Mouse (Mus musculus) forebrain, postnatal 0 days (tissue): Measurements from ENCODE around the gene Dlgap1. TPM values are rescaled to one million over a fixed set of nuclear protein-coding genes. Genes with fewer than 3 reads are reported as not detected.

ENCODE experiments used
- ATAC-seq: fragments of 200-750 bp; cut with Nextera tagmentation; 2 replicates; pipeline ENCODE4 v1.8.0; 2017; ENCODE audit warnings: mild to moderate bottlenecking, moderate library complexity
- DNase-seq: peaks from one replicate; pipeline ENCODE4 v3.0.0-alpha.2; 2015
- H3K27ac ChIP-seq: fragments of 300-500 bp; sonication (generic); 2 replicates; pipeline ENCODE4 v1.5.1; 2014; ENCODE audit warnings: low read depth, mild to moderate bottlenecking, antibody characterized with exemption, low read length, moderate library complexity, mixed read lengths
- H3K27me3 ChIP-seq: fragments of 300-500 bp; sonication (generic); 2 replicates; pipeline ENCODE4 v1.6.1; 2014; ENCODE audit warnings: mild to moderate bottlenecking, low read length, mixed read lengths; ENCODE audit not compliant: insufficient read depth
- H3K36me3 ChIP-seq: fragments of 300-500 bp; sonication (generic); 2 replicates; pipeline ENCODE4 v1.6.1; 2014; ENCODE audit warnings: mild to moderate bottlenecking, moderate library complexity; ENCODE audit not compliant: insufficient read depth
- H3K4me1 ChIP-seq: fragments of 300-500 bp; sonication (generic); 2 replicates; pipeline ENCODE4 v1.6.1; 2014; ENCODE audit warnings: antibody characterized with exemption; ENCODE audit not compliant: insufficient read depth
- H3K4me2 ChIP-seq: fragments of 300-500 bp; sonication (generic); 2 replicates; pipeline ENCODE4 v1.6.1; 2014; ENCODE audit warnings: low read depth, mild to moderate bottlenecking, moderate library complexity
- H3K4me3 ChIP-seq: fragments of 300-500 bp; sonication (generic); 2 replicates; pipeline ENCODE4 v1.5.1; 2014; ENCODE audit warnings: low read depth, low read length, mixed read lengths
- H3K9ac ChIP-seq: fragments of 300-500 bp; sonication (generic); 2 replicates; pipeline ENCODE4 v1.6.1; 2014; ENCODE audit warnings: mild to moderate bottlenecking
- H3K9me3 ChIP-seq: fragments of 300-500 bp; sonication (generic); 2 replicates; pipeline ENCODE4 v1.6.1; 2016; ENCODE audit warnings: low read length
- CTCF ChIP-seq: sonication (generic); IDR thresholded peaks from 2 replicates; pipeline ENCODE4 v1.5.1; 2016; ENCODE audit warnings: antibody characterized with exemption, control low read depth, low read depth
- WGBS: fragments of 180-500 bp; shearing (Covaris S2); extraction: QIAGEN DNeasy Blood & Tissue Kit; methylation state at CpG from one replicate; pipeline ENCODE4 v1.1.7; 2014; 5-methylcytosine and 5-hydroxymethylcytosine counted together
- polyA plus RNA-seq: library from polyadenylated mRNA; unstranded; fragments of >200 nt; fragmentation: Nextera tagmentation; extraction: Ambion mirVana; gene quantifications from 2 replicates; pipeline ENCODE4 v1.2.1, GENCODE M21; 2015
- total RNA-seq: library from RNA; depleted of rRNA; stranded (reverse); fragments of >200 nt; gene quantifications from 2 replicates; pipeline ENCODE4 v1.2.3, GENCODE M21; 2014

The Dlgap1 gene
- total and polyA plus RNA-seq, 2 experiments from 2014 or later, result 44.8 to 105 TPM

- H3K9ac ChIP-seq, result no peak overlapping the region
- no peak overlapping the region for H3K4me3 ChIP-seq
- ATAC-seq, result no peak
These were observed 781.6 kb downstream of the Dlgap1 start for GRCm38 (mm10) chr17:70750236-70751160.

GRCm38 (mm10) chr17:70751161-70751651 lies 782.3 kb downstream of the Dlgap1 start:
- no peak overlapping the region for H3K27ac ChIP-seq
- peaks cover 9% of the 10 kb centered on the region; the same call in 1 of the 2 replicates for H3K4me1 ChIP-seq
- no peaks in the 10 kb centered on the region for H3K27me3 ChIP-seq
- no peak overlapping the region for H3K9ac ChIP-seq
- no peak for TF ChIP-seq CTCF
- H3K4me3 ChIP-seq, result no peak overlapping the region
- no peaks in the 10 kb centered on the region for H3K36me3 ChIP-seq
- no peak overlapping the region for H3K4me2 ChIP-seq
- no peak for DNase-seq
- no peak for ATAC-seq
- H3K9me3 ChIP-seq, result no peaks in the 10 kb centered on the region
- WGBS, result 13% methylated on average over 19 of the region's 19 CpGs

More at GRCm38 (mm10) chr17:70750236-70751160, 781.6 kb downstream of the Dlgap1 start:
- WGBS, result 48% methylated on average over 17 of the region's 17 CpGs
- TF ChIP-seq CTCF, result no peak
- no peak for DNase-seq
- Histone ChIP-seq H3K4me1 (peaks cover 9% of the 10 kb centered on the region; the same call in 1 of the 2 replicates), H3K36me3 (no peaks in the 10 kb centered on the region), H3K9me3 (no peaks in the 10 kb centered on the region), H3K27me3 (no peaks in the 10 kb centered on the region), H3K4me2 (no peak overlapping the region), H3K27ac (no peak overlapping the region)

- Histone ChIP-seq H3K4me1 (peaks cover 9% of the 10 kb centered on the region; the same call in 1 of the 2 replicates), H3K27me3 (no peaks in the 10 kb centered on the region), H3K9ac (no peak overlapping the region), H3K4me3 (no peak overlapping the region), H3K36me3 (no peaks in the 10 kb centered on the region), H3K27ac (no peak overlapping the region), H3K4me2 (no peak overlapping the region), H3K9me3 (no peaks in the 10 kb centered on the region)
- DNase-seq (no peak), ATAC-seq (no peak)
- no peak for TF ChIP-seq CTCF
- 70% methylated on average over 6 of the region's 6 CpGs for WGBS
These were observed 782.8 kb downstream of the Dlgap1 start for GRCm38 (mm10) chr17:70751676-70752075.

GRCm38 (mm10) chr17:70753444-70754032 lies 784.7 kb downstream of the Dlgap1 start:
- Histone ChIP-seq H3K9me3 (no peaks in the 10 kb centered on the region), H3K27ac (no peak overlapping the region), H3K4me1 (no peaks in the 10 kb centered on the region), H3K4me2 (no peak overlapping the region), H3K36me3 (no peaks in the 10 kb centered on the region), H3K4me3 (no peak overlapping the region), H3K9ac (no peak overlapping the region), H3K27me3 (no peaks in the 10 kb centered on the region)
- no peak for ATAC-seq
- no peak for DNase-seq
- TF ChIP-seq CTCF, result no peak
- WGBS, result 78% methylated on average over 13 of the region's 13 CpGs

DNA sequence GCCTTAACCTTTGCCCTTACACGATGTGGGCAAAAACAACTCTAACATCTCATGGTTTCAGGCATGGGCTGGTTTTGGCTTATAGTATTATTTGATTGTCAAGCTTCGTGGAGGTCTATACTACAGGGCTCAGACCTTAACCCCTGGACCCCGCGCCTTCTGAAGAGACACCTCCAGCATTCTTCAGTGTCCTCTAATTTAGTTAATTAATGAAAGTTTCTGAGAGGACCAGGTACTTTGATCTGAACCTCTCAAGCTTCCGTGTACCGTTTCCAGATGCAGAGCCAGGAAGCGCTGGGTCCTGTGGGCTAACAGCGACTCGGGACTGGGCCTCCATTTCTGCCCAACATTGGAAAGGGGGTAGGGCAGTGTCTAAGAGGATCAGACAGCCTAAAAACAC lies 785.2 kb downstream of the Dlgap1 start:
- Histone ChIP-seq H3K4me2 (no peak overlapping the region), H3K9me3 (no peaks in the 10 kb centered on the region), H3K27ac (no peak overlapping the region), H3K36me3 (no peaks in the 10 kb centered on the region), H3K27me3 (no peaks in the 10 kb centered on the region), H3K4me1 (no peaks in the 10 kb centered on the region), H3K9ac (no peak overlapping the region), H3K4me3 (no peak overlapping the region)
- ATAC-seq (no peak), DNase-seq (no peak)
- TF ChIP-seq CTCF, result no peak
- WGBS, result 86% methylated on average over 9 of the region's 9 CpGs

DNA sequence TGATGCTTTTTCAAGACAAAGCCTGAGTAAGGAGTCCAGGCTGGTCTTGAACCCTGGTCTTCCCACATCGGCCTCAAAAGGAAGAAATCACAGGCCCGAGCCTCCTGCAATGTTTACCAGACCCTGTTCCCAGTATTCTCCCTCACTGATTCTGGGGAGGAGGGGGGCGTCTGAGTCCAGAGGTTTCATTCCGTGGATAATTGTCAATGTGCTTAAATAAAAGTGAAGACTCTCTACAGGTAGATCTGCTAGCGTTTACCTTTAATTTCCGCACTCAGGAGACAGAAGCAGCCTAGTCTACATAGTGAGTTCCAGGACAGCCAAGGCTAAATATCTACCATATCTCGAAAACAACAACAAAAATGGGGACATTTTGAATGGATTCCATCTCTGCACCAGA lies 785.8 kb downstream of the Dlgap1 start:
- no peaks in the 10 kb centered on the region for H3K9me3 ChIP-seq
- H3K4me3 ChIP-seq, result no peak overlapping the region
- H3K27me3 ChIP-seq, result no peaks in the 10 kb centered on the region
- H3K9ac ChIP-seq, result no peak overlapping the region
- WGBS, result 52% methylated on average over 7 of the region's 7 CpGs
- DNase-seq, result no peak
- H3K36me3 ChIP-seq, result no peaks in the 10 kb centered on the region
- H3K4me2 ChIP-seq, result 0 out of 2 replicates have a peak overlapping the region, but pooled peaks have one; percentile 54
- H3K27ac ChIP-seq, result no peak overlapping the region
- no peaks in the 10 kb centered on the region for H3K4me1 ChIP-seq
- ATAC-seq, result no peak
- TF ChIP-seq CTCF, result no peak
